Mouse (Mus musculus): ENCODE data around the gene 9430015G10Rik.

The 9430015G10Rik gene

GRCm38 (mm10) chr4:156171828-156172227, 62.0 kb downstream of the 9430015G10Rik start:
- no peak for DNase-seq (ENCODE audit: low spot score)
